Mouse (Mus musculus): ENCODE results near the gene Hlx. TPM values are rescaled to one million over a fixed set of nuclear protein-coding genes. Genes with fewer than 3 reads are reported as not detected.

The Hlx gene
- polyA plus RNA-seq, 1 experiment from 2014 or later, result 30.0 TPM

GRCm38 (mm10) chr1:184699295-184699694, 33.1 kb downstream of the Hlx start:
- ATAC-seq, result no peak
- H3K27me3 ChIP-seq (replicated peaks; ENCODE audit: control insufficient read depth, insufficient read depth, low read length), result no peaks in the 10 kb centered on the region
- no peaks in the 10 kb centered on the region for H3K4me1 ChIP-seq (ENCODE audit: control insufficient read depth, insufficient read depth, low read length)
- no peak overlapping the region for H3K4me3 ChIP-seq (ENCODE audit: low read length)
- no peak overlapping the region for H3K9ac ChIP-seq (ENCODE audit: low read depth, low read length)
- H3K27ac ChIP-seq (ENCODE audit: low read length), result no peak overlapping the region
- no peaks in the 10 kb centered on the region for H3K9me3 ChIP-seq (ENCODE audit: control insufficient read depth, low read length)
- no peaks in the 10 kb centered on the region for H3K36me3 ChIP-seq (ENCODE audit: control insufficient read depth, insufficient read depth, low read length)
- WGBS, result 90% methylated on average over 1 of the region's 1 CpGs
- no peak overlapping the region for H3K4me2 ChIP-seq (ENCODE audit: low read depth, low read length)

- WGBS, result 78% methylated on average over 2 of the region's 2 CpGs
These were observed 37.0 kb downstream of the Hlx start for GRCm38 (mm10) chr1:184695451-184695850.

GRCm38 (mm10) chr1:184692204-184692904, 40.1 kb downstream of the Hlx start:
- H3K9me3 ChIP-seq (ENCODE audit: control insufficient read depth, low read length), result no peaks in the 10 kb centered on the region
- WGBS, result 61% methylated on average over 10 of the region's 10 CpGs

More at GRCm38 (mm10) chr1:184695451-184695850, 37.0 kb downstream of the Hlx start:
- no peak overlapping the region for H3K4me3 ChIP-seq (ENCODE audit: low read length)
- H3K27ac ChIP-seq (ENCODE audit: low read length), result no peak overlapping the region
- ATAC-seq, result no peak
- H3K9me3 ChIP-seq (ENCODE audit: control insufficient read depth, low read length), result no peaks in the 10 kb centered on the region
- H3K4me2 ChIP-seq (ENCODE audit: low read depth, low read length), result no peak overlapping the region
- no peak overlapping the region for H3K9ac ChIP-seq (ENCODE audit: low read depth, low read length)
- no peaks in the 10 kb centered on the region for H3K36me3 ChIP-seq (ENCODE audit: control insufficient read depth, insufficient read depth, low read length)
- no peaks in the 10 kb centered on the region for H3K4me1 ChIP-seq (ENCODE audit: control insufficient read depth, insufficient read depth, low read length)
- no peaks in the 10 kb centered on the region; the same call in 1 of the 2 replicates for H3K27me3 ChIP-seq (replicated peaks; ENCODE audit: control insufficient read depth, insufficient read depth, low read length)

GRCm38 (mm10) chr1:184691240-184691639, 41.2 kb downstream of the Hlx start:
- no peaks in the 10 kb centered on the region for H3K4me1 ChIP-seq (ENCODE audit: control insufficient read depth, insufficient read depth, low read length)
- H3K9ac ChIP-seq (ENCODE audit: low read depth, low read length), result no peak overlapping the region
- no peak for ATAC-seq
- no peak overlapping the region for H3K27ac ChIP-seq (ENCODE audit: low read length)
- no peaks in the 10 kb centered on the region for H3K36me3 ChIP-seq (ENCODE audit: control insufficient read depth, insufficient read depth, low read length)
- H3K9me3 ChIP-seq (ENCODE audit: control insufficient read depth, low read length), result no peaks in the 10 kb centered on the region
- H3K4me3 ChIP-seq (ENCODE audit: low read length), result no peak overlapping the region
- 74% methylated on average over 8 of the region's 8 CpGs for WGBS
- H3K27me3 ChIP-seq (replicated peaks; ENCODE audit: control insufficient read depth, insufficient read depth, low read length), result no peaks in the 10 kb centered on the region; the same call in 1 of the 2 replicates
- H3K4me2 ChIP-seq (ENCODE audit: low read depth, low read length), result no peak overlapping the region

More at GRCm38 (mm10) chr1:184692204-184692904, 40.1 kb downstream of the Hlx start:
- H3K9ac ChIP-seq (ENCODE audit: low read depth, low read length), result no peak overlapping the region
- H3K4me1 ChIP-seq (ENCODE audit: control insufficient read depth, insufficient read depth, low read length), result no peaks in the 10 kb centered on the region
- no peak overlapping the region for H3K4me2 ChIP-seq (ENCODE audit: low read depth, low read length)
- no peak overlapping the region for H3K27ac ChIP-seq (ENCODE audit: low read length)
- H3K4me3 ChIP-seq (ENCODE audit: low read length), result no peak overlapping the region
- ATAC-seq, result no peak
- H3K27me3 ChIP-seq (replicated peaks; ENCODE audit: control insufficient read depth, insufficient read depth, low read length), result no peaks in the 10 kb centered on the region; the same call in 1 of the 2 replicates
- no peaks in the 10 kb centered on the region for H3K36me3 ChIP-seq (ENCODE audit: control insufficient read depth, insufficient read depth, low read length)

GRCm38 (mm10) chr1:184688026-184688425, 44.4 kb downstream of the Hlx start:
- 29% methylated on average over 7 of the region's 7 CpGs for WGBS
- ATAC-seq, result no peak
- Histone ChIP-seq H3K9me3 (ENCODE audit: control insufficient read depth, low read length) (no peaks in the 10 kb centered on the region), H3K9ac (ENCODE audit: low read depth, low read length) (no peak overlapping the region), H3K4me2 (ENCODE audit: low read depth, low read length) (no peak overlapping the region), H3K4me3 (ENCODE audit: low read length) (no peak overlapping the region), H3K36me3 (ENCODE audit: control insufficient read depth, insufficient read depth, low read length) (no peaks in the 10 kb centered on the region), H3K27me3 (replicated peaks; ENCODE audit: control insufficient read depth, insufficient read depth, low read length) (no peaks in the 10 kb centered on the region; the same call in 1 of the 2 replicates), H3K27ac (ENCODE audit: low read length) (no peak overlapping the region), H3K4me1 (ENCODE audit: control insufficient read depth, insufficient read depth, low read length) (no peaks in the 10 kb centered on the region)

- ATAC-seq, result no peak
- Histone ChIP-seq H3K4me2 (ENCODE audit: low read depth, low read length) (no peak overlapping the region), H3K9me3 (ENCODE audit: control insufficient read depth, low read length) (no peaks in the 10 kb centered on the region), H3K9ac (ENCODE audit: low read depth, low read length) (no peak overlapping the region), H3K36me3 (ENCODE audit: control insufficient read depth, insufficient read depth, low read length) (no peaks in the 10 kb centered on the region), H3K4me1 (ENCODE audit: control insufficient read depth, insufficient read depth, low read length) (no peaks in the 10 kb centered on the region), H3K27ac (ENCODE audit: low read length) (no peak overlapping the region), H3K27me3 (replicated peaks; ENCODE audit: control insufficient read depth, insufficient read depth, low read length) (no peaks in the 10 kb centered on the region; the same call in 1 of the 2 replicates), H3K4me3 (ENCODE audit: low read length) (no peak overlapping the region)
- 26% methylated on average over 4 of the region's 4 CpGs for WGBS
These were observed 44.9 kb downstream of the Hlx start for GRCm38 (mm10) chr1:184687512-184687911.

- H3K27me3 ChIP-seq (replicated peaks; ENCODE audit: control insufficient read depth, insufficient read depth, low read length), result no peaks in the 10 kb centered on the region; the same call in 1 of the 2 replicates
- no peak overlapping the region for H3K4me2 ChIP-seq (ENCODE audit: low read depth, low read length)
- no peak overlapping the region for H3K9ac ChIP-seq (ENCODE audit: low read depth, low read length)
- H3K36me3 ChIP-seq (ENCODE audit: control insufficient read depth, insufficient read depth, low read length), result no peaks in the 10 kb centered on the region
- no peaks in the 10 kb centered on the region for H3K4me1 ChIP-seq (ENCODE audit: control insufficient read depth, insufficient read depth, low read length)
- 58% methylated on average over 6 of the region's 6 CpGs for WGBS
- ATAC-seq, result no peak
- no peak overlapping the region for H3K27ac ChIP-seq (ENCODE audit: low read length)
- no peaks in the 10 kb centered on the region for H3K9me3 ChIP-seq (ENCODE audit: control insufficient read depth, low read length)
- H3K4me3 ChIP-seq (ENCODE audit: low read length), result no peak overlapping the region
These were observed 48.9 kb downstream of the Hlx start for GRCm38 (mm10) chr1:184683541-184683940.

- H3K4me2 ChIP-seq (ENCODE audit: low read depth, low read length), result no peak overlapping the region
- H3K9me3 ChIP-seq (ENCODE audit: control insufficient read depth, low read length), result no peaks in the 10 kb centered on the region
- H3K36me3 ChIP-seq (ENCODE audit: control insufficient read depth, insufficient read depth, low read length), result no peaks in the 10 kb centered on the region
- H3K27ac ChIP-seq (ENCODE audit: low read length), result no peak overlapping the region
- no peak overlapping the region for H3K4me3 ChIP-seq (ENCODE audit: low read length)
- ATAC-seq, result no peak
- H3K9ac ChIP-seq (ENCODE audit: low read depth, low read length), result no peak overlapping the region
- no peaks in the 10 kb centered on the region for H3K27me3 ChIP-seq (replicated peaks; ENCODE audit: control insufficient read depth, insufficient read depth, low read length)
- H3K4me1 ChIP-seq (ENCODE audit: control insufficient read depth, insufficient read depth, low read length), result peaks cover 3% of the 10 kb centered on the region; the same call in 1 of the 2 replicates
- 61% methylated on average over 8 of the region's 8 CpGs for WGBS
These were observed 52.9 kb downstream of the Hlx start for GRCm38 (mm10) chr1:184679416-184679965.

- Histone ChIP-seq H3K4me3 (ENCODE audit: low read length) (no peak overlapping the region), H3K9ac (ENCODE audit: low read depth, low read length) (no peak overlapping the region), H3K27ac (ENCODE audit: low read length) (no peak overlapping the region), H3K27me3 (replicated peaks; ENCODE audit: control insufficient read depth, insufficient read depth, low read length) (no peaks in the 10 kb centered on the region), H3K4me1 (ENCODE audit: control insufficient read depth, insufficient read depth, low read length) (peaks cover 3% of the 10 kb centered on the region; the same call in 1 of the 2 replicates), H3K36me3 (ENCODE audit: control insufficient read depth, insufficient read depth, low read length) (no peaks in the 10 kb centered on the region), H3K9me3 (ENCODE audit: control insufficient read depth, low read length) (no peaks in the 10 kb centered on the region), H3K4me2 (ENCODE audit: low read depth, low read length) (no peak overlapping the region)
- no peak for ATAC-seq
- WGBS, result 49% methylated on average over 2 of the region's 2 CpGs
These were observed 54.8 kb downstream of the Hlx start for GRCm38 (mm10) chr1:184677641-184678040.
